Mouse (Mus musculus): Measurements from ENCODE around the gene Kcnq1. TPM values are rescaled to one million over a fixed set of nuclear protein-coding genes. Genes with fewer than 3 reads are reported as not detected.

Kcnq1 gene
- polyA plus RNA-seq, 1 experiment from 2014 or later: 0.05 TPM

DNA sequence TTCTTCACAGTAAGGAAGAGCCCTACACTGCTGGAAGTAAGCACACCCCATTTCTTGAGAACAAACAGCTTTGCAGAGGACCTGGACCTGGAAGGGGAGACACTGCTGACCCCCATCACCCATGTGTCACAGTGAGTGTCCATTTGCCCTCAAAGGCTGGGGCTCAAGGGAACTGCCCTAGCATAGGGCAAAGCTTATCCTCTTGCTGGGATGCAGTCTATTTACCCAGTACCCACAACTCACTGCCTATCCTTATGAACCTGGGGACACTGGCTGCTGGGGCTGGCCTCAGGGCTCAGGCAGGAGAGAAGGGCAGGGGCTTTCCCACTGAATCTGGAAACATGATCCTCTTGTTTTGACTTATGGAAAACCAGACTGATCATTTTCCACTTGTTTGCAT lies 155.1 kb downstream of the Kcnq1 start:
- CTCF ChIA-PET: interaction anchor here (1.0 kb wide), 1 partner anchor 12 kb away, joined by 3 read pairs; no protein-coding TSS in a partner anchor
- POLR2A ChIA-PET: interaction anchor here (1.4 kb wide), 1 partner anchor 12 kb away, joined by 5 read pairs; no protein-coding TSS in a partner anchor
- no peak for TF ChIP-seq CTCF (IDR thresholded peaks at IDR 0.05)
- in situ Hi-C loops (cut with MboI; ENCODE audit: low pct_unique_long_range_greater_than_20kb): no loop called here
- DNase-seq (ENCODE audit: low read depth, low spot score) (no peak), ATAC-seq (no peak)
- no peaks in the 10 kb centered on the region for H3K27me3 ChIP-seq

DNA sequence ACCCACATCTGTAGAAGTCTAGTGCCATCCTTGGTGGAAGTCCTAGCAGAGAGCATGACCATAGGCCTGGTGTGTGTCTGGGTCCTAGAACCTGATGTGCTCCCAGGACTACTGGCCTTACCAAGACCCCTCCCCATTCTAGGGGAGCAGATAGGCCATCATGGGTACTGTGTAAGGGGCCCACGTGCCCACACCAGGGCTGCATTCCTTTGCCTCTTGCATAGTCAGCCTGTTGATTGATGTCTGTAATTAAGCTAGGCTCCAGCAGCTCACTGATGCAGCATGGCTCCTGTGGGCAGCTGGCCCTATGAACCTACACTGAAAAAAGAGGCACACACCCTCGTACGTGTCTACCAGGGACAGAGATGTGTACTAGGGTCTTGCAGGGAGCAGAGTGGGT lies 157.4 kb downstream of the Kcnq1 start:
- ChIA-PET POLR2A (no interaction called here), CTCF (interaction anchor here (1.7 kb wide), 1 partner anchor 12 kb away, joined by 4 read pairs; no protein-coding TSS in a partner anchor)
- no peak for DNase-seq (ENCODE audit: low read depth, low spot score)
- no peak for TF ChIP-seq CTCF (IDR thresholded peaks at IDR 0.05)
- no peaks in the 10 kb centered on the region for H3K27me3 ChIP-seq
- in situ Hi-C loops (cut with MboI; ENCODE audit: low pct_unique_long_range_greater_than_20kb): no loop called here
- no peak for ATAC-seq

DNA sequence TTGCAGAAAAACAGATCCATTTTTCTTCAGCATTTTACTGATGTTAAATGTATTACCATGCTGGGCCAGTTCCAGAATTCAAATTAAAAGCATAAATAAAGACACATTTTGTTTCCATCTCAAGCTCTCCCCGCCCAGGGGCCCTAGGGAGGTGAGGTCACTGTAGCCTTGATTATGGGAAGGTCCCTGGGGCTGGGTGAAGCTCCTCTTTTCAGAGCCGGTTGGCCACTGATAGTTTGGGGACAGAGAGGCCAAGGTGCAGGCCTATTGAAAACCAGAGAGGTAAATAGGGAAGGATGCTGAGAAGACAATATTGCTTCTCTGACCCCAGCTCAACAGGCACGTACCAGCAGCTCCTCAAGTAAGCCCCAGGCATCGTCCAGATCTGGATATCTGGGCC lies 157.8 kb downstream of the Kcnq1 start:
- POLR2A ChIA-PET: no interaction called here
- DNase-seq (ENCODE audit: low read depth, low spot score): no peak
- no peaks in the 10 kb centered on the region for H3K27me3 ChIP-seq
- ATAC-seq: no peak
- TF ChIP-seq CTCF (IDR thresholded peaks at IDR 0.05): no peak
- in situ Hi-C loops (cut with MboI; ENCODE audit: low pct_unique_long_range_greater_than_20kb): no loop called here
- CTCF ChIA-PET: interaction anchor here (1.7 kb wide), 1 partner anchor 12 kb away, joined by 4 read pairs; no protein-coding TSS in a partner anchor

DNA sequence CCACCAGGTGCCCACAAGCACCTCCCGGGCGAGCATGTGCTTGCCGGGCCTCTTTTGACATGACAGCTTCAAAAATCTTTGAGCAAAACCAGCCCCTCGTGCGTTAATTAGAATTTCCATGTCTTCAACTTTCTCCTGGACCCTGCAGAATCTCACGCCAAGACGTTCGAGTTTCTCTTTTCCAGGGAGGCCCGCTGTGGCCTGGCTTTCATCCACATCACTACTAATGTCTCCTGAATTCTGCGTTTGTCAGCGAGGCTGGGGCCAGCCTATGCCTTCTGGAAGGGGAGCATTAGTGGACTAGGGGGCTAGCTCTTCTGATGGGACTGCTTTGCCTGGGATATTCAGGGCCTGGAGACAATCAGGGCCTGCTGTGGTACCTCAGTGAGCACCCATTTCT lies 159.2 kb downstream of the Kcnq1 start:
- ChIA-PET POLR2A (no interaction called here), CTCF (no interaction called here)
- in situ Hi-C loops (cut with MboI; ENCODE audit: low pct_unique_long_range_greater_than_20kb): no loop called here
- TF ChIP-seq CTCF (IDR thresholded peaks at IDR 0.05): no peak
- no peaks in the 10 kb centered on the region for H3K27me3 ChIP-seq
- DNase-seq (ENCODE audit: low read depth, low spot score) (no peak), ATAC-seq (no peak)

DNA sequence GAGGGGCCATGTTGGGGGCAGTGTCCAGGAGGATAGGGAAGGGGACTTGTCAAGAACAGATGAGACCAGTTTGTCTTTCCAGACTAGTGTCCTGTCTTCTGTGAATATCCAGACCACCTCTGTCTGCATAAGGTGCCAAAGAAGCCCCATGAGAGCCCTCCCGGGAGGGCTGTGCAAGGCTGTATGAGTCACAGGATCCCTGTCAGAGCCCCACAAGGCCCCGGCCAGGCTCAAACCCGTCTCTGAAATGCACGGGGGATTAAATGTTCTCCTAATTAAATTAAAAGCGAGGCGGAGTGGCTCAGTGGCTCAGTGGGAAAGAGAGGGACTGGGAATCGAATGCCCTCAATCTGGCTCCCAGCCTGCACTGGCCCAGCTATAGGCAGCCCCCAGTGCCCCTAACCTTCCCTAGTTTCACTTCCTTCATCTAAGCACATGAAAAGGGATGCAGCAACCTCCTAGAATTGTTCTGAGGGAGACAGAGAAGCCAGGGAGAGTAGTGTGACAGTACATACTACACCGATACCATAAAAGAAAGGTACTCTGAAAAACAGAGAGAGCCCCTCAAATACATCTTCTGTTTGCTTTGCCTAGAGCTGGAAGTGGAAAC lies 159.8 kb downstream of the Kcnq1 start:
- no peaks in the 10 kb centered on the region for H3K27me3 ChIP-seq
- CTCF ChIA-PET: no interaction called here
- POLR2A ChIA-PET: interaction anchor here (1.5 kb wide), 1 partner anchor 14 kb away, joined by 4 read pairs; no protein-coding TSS in a partner anchor
- no peak for TF ChIP-seq CTCF (IDR thresholded peaks at IDR 0.05)
- ATAC-seq: no peak
- in situ Hi-C loops (cut with MboI; ENCODE audit: low pct_unique_long_range_greater_than_20kb): no loop called here
- no peak for DNase-seq (ENCODE audit: low read depth, low spot score)

DNA sequence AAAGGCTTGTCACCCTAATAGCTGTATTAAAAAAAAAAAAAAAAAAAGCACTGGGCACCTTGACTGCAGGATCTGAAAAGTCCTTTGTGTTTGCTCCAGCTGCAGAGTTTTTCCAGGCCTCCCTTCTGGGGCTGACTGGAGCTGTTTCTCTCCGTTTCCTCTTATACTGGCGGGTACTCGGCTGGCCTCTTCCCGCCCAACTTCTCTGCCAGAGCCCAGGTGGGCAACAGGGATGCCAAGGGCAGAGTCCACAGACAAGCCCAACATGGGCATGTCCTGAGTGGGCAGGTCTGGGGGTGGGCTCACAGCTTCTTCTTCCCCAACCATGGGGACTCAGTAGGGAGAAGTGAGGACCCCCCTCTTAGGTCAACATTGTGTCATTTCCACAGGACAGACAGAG lies 167.6 kb downstream of the Kcnq1 start:
- ATAC-seq: no peak
- no peak for DNase-seq (ENCODE audit: low read depth, low spot score)
- TF ChIP-seq CTCF (IDR thresholded peaks at IDR 0.05): no peak
- H3K27me3 ChIP-seq: no peaks in the 10 kb centered on the region
- POLR2A ChIA-PET: interaction anchor here (1.8 kb wide), 1 partner anchor 13 kb away, joined by 5 read pairs; no protein-coding TSS in a partner anchor
- in situ Hi-C loops (cut with MboI; ENCODE audit: low pct_unique_long_range_greater_than_20kb): no loop called here
- CTCF ChIA-PET: interaction anchor here (1.3 kb wide), 1 partner anchor 13 kb away, joined by 3 read pairs; no protein-coding TSS in a partner anchor

DNA sequence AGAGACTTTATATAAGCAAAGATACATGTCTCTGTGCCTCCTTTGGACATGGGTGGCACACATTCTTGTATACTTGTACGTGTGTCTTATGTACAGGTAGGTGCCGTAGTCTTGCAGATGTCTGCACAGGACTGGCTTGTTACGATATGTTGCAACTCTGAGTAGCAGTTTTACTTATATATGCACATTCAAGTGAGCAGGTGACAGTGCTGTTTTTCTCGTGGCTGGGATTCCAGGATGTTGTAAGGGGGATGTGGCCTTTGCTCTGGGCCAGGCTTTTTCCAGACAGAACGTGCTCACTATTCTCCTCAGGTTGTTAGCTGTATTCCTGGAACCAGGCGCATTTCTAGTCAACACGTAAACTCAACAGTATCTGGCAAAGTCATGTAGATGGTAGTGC lies 168.9 kb downstream of the Kcnq1 start:
- ChIA-PET POLR2A (no interaction called here), CTCF (no interaction called here)
- H3K27me3 ChIP-seq: no peaks in the 10 kb centered on the region
- in situ Hi-C loops (cut with MboI; ENCODE audit: low pct_unique_long_range_greater_than_20kb): no loop called here
- no peak for ATAC-seq
- no peak for DNase-seq (ENCODE audit: low read depth, low spot score)
- no peak for TF ChIP-seq CTCF (IDR thresholded peaks at IDR 0.05)

DNA sequence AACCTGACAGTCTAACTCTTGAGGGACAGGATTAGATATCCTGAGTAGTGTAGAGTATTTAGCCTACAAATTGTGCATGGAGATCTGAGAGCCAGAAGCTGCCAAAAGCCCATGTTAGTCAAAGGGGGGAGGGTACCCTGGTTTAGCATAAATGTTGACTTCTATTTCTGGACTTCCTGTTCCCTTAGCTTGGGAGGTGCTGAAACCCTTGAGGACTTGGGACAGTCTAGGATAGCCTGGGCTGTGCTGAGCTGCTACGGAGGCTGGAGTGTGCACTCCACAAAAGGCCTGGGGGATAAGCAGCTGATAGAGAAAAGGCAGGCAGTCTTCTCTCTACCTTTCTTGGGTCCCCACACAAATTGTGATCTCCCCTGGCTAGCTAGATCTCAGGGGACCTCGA lies 177.5 kb downstream of the Kcnq1 start:
- in situ Hi-C loops (cut with MboI; ENCODE audit: low pct_unique_long_range_greater_than_20kb): no loop called here
- TF ChIP-seq CTCF (IDR thresholded peaks at IDR 0.05): no peak
- CTCF ChIA-PET: no interaction called here
- POLR2A ChIA-PET: no interaction called here
- no peak for DNase-seq (ENCODE audit: low read depth, low spot score)
- no peak for ATAC-seq
- no peaks in the 10 kb centered on the region for H3K27me3 ChIP-seq

DNA sequence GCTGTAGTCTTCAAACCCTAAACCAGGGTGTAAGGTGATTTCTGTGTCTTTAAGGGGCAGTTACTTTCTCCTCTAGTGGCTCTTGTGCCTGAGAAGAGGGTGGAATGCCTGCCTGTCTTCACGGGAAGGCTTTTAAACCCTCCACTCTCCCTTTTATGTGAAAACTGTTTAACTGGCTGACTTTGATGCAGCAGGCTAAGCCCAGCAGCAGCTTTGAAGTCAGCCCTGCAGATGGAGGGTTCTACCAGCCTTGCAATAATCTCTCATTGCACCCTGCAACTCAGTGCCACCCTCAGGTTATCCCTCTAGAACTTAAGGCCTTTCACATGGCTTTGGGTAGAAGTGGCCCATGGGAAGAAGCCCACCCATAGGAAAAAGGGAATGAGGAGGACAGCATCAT lies 178.7 kb downstream of the Kcnq1 start:
- ChIA-PET POLR2A (no interaction called here), CTCF (no interaction called here)
- no peak for DNase-seq (ENCODE audit: low read depth, low spot score)
- H3K27me3 ChIP-seq: no peaks in the 10 kb centered on the region
- no peak for ATAC-seq
- in situ Hi-C loops (cut with MboI; ENCODE audit: low pct_unique_long_range_greater_than_20kb): no loop called here
- TF ChIP-seq CTCF (IDR thresholded peaks at IDR 0.05): no peak

DNA sequence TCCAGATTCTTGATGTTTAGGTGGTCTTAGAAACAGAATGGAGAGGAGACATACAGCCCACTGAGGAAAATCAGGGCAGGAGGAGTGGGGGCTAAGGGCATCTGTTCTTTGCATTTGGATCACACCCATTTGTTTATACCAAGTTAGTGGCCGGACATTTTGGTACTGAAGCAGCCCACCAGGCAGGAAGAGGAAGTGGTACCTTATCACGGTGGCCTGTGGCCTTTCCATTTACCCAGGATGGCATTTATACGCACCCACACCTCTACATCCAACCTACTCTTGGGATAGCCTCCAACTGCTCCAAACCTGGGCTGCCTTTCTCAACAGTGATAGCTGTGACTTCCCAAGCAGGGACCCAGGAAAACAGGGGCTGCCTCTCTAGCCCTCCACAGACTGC lies 179.3 kb downstream of the Kcnq1 start:
- POLR2A ChIA-PET: no interaction called here
- no peak for TF ChIP-seq CTCF (IDR thresholded peaks at IDR 0.05)
- in situ Hi-C loops (cut with MboI; ENCODE audit: low pct_unique_long_range_greater_than_20kb): no loop called here
- no peak for DNase-seq (ENCODE audit: low read depth, low spot score)
- H3K27me3 ChIP-seq: no peaks in the 10 kb centered on the region
- CTCF ChIA-PET: no interaction called here
- no peak for ATAC-seq

DNA sequence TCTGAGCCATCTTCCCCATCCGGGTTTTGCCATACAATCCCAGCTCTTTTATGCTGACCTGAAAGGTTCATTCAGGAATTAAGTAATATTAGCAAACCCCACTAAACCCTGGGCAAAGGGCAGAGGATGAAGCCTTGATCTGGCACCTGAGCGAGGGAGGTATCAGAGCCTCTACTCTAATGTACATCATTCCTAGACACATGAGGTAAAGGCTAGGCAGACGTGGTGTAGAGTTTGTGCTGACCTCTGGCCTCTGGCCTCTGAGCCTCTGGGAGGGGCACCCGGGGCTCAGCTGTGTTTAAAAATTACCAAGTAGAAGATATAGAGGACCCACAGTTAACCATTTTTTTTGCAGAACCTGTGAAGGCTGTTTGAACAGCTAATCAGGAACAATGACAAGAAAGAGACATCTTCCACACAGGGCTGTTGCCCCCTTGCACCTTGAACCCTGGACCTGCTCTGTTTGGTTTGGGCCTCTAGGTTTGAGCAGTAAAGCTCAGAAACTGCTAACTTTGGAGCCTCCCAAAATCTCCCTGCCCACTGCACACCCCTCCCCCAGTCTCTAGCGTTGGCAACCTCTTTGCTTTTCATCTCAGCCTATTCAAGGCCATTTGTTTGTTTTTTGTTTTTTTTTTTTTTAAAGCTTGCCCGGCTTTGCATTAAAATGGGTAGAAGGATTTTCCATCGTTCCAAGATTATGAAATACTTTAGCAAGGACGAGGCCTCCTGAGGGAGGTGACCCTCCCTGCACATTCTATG lies 180.5 kb downstream of the Kcnq1 start:
- ATAC-seq: no peak
- TF ChIP-seq CTCF (IDR thresholded peaks at IDR 0.05): no peak
- ChIA-PET POLR2A (no interaction called here), CTCF (no interaction called here)
- in situ Hi-C loops (cut with MboI; ENCODE audit: low pct_unique_long_range_greater_than_20kb): no loop called here
- no peak for DNase-seq (ENCODE audit: low read depth, low spot score)
- no peaks in the 10 kb centered on the region for H3K27me3 ChIP-seq

Measured in Patski (cell line).